29 mouse cellular contexts compared by ENCODE assay signal in the genomic region with DNA sequence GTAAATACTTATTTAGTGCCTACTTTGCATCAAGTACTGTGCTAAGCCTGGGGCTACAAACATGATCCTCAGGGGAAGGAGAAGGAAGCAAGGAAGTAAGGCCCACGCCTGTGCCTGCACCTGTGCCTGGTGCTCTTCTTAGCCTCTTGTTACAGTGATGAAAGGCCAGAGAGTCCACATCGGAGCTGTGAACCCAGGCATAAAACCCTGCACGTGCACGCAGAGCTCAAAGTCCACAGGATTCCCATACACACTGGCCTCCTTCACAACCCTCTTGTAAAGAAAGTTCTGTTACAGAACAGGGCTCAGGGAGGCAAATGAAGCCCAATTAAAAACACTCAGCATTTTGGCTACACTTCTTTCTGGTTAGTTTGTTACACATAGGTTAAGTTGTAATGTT.
DNase-seq lines count a peak whose midpoint lies in the region; ATAC-seq and TF ChIP-seq lines count a peak whose summit lies in the region.
"Had no signal": no experiment of that assay in that cellular context is flagged by ENCODE, and none has a peak within 500 bp of the region (broad histone marks: within the 10 kb centered on the region; RNA-seq: fewer than 3 reads in every experiment).

No protein-coding gene starts in this region.

- WGBS in kidney, embryonic 15.5 days: 70% methylated on average over 4 of the region's 4 CpGs
- 44% methylated on average over 4 of the region's 4 CpGs for WGBS in intestine, postnatal 0 days
- 68% methylated on average over 4 of the region's 4 CpGs for WGBS in hindbrain, embryonic 14.5 days

- no peaks in the 10 kb centered on the region for H3K9me3 ChIP-seq in kidney, embryonic 15.5 days (replicated peaks)
- H3K9me3 ChIP-seq in intestine, postnatal 0 days (ENCODE audit: control insufficient read depth): no peaks in the 10 kb centered on the region
- H3K9me3 ChIP-seq in hindbrain, embryonic 14.5 days (ENCODE audit: control insufficient read depth, low read length): no peaks in the 10 kb centered on the region
- H3K9me3 ChIP-seq: embryonic facial prominence, embryonic 10.5 days; embryonic facial prominence, embryonic 15.5 days; forebrain, embryonic 12.5 days; hindbrain, embryonic 10.5 days; limb, embryonic 15.5 days; liver, embryonic 15.5 days had no signal

- no peak overlapping the region for H3K4me3 ChIP-seq in kidney, embryonic 15.5 days (replicated peaks)
- no peak overlapping the region for H3K4me3 ChIP-seq in intestine, postnatal 0 days (ENCODE audit: low read depth, low read length)
- H3K4me3 ChIP-seq in hindbrain, embryonic 14.5 days (replicated peaks; ENCODE audit: low read length): no peak overlapping the region
- H3K4me3 ChIP-seq: embryonic facial prominence, embryonic 10.5 days; embryonic facial prominence, embryonic 15.5 days; forebrain, embryonic 12.5 days; hindbrain, embryonic 10.5 days; limb, embryonic 15.5 days; liver, embryonic 15.5 days had no signal

- no peak for TF ChIP-seq CTCF in intestine, postnatal 0 days (IDR thresholded peaks at IDR 0.05; ENCODE audit: low read depth)

- no peak overlapping the region for H3K9ac ChIP-seq in kidney, embryonic 15.5 days
- H3K9ac ChIP-seq in intestine, postnatal 0 days (ENCODE audit: low read depth, low read length): no peak overlapping the region
- H3K9ac ChIP-seq in hindbrain, embryonic 14.5 days: no peak overlapping the region
- H3K9ac ChIP-seq: embryonic facial prominence, embryonic 15.5 days; forebrain, embryonic 12.5 days; limb, embryonic 15.5 days; liver, embryonic 15.5 days; lung, embryonic 14.5 days had no signal

- no peaks in the 10 kb centered on the region for H3K27me3 ChIP-seq in kidney, embryonic 15.5 days
- no peaks in the 10 kb centered on the region for H3K27me3 ChIP-seq in intestine, postnatal 0 days (replicated peaks; ENCODE audit: control insufficient read depth, insufficient read depth, low read length)
- H3K27me3 ChIP-seq in hindbrain, embryonic 14.5 days (ENCODE audit: control insufficient read depth, insufficient read depth, low read length): no peaks in the 10 kb centered on the region
- H3K27me3 ChIP-seq: CH12.LX; embryonic facial prominence, embryonic 15.5 days; limb, embryonic 15.5 days; liver, embryonic 15.5 days had no signal

- H3K36me3 ChIP-seq in kidney, embryonic 15.5 days: no peaks in the 10 kb centered on the region
- H3K36me3 ChIP-seq in intestine, postnatal 0 days (ENCODE audit: control insufficient read depth, insufficient read depth): no peaks in the 10 kb centered on the region
- H3K36me3 ChIP-seq in hindbrain, embryonic 14.5 days (replicated peaks; ENCODE audit: control insufficient read depth, insufficient read depth): no peaks in the 10 kb centered on the region
- H3K36me3 ChIP-seq: embryonic facial prominence, embryonic 10.5 days; embryonic facial prominence, embryonic 15.5 days; forebrain, embryonic 12.5 days; hindbrain, embryonic 10.5 days; limb, embryonic 15.5 days; liver, embryonic 15.5 days had no signal

- no peaks in the 10 kb centered on the region for H3K4me1 ChIP-seq in kidney, embryonic 15.5 days
- no peaks in the 10 kb centered on the region for H3K4me1 ChIP-seq in intestine, postnatal 0 days (replicated peaks; ENCODE audit: control insufficient read depth, insufficient read depth, low read length)
- H3K4me1 ChIP-seq in hindbrain, embryonic 14.5 days (replicated peaks; ENCODE audit: control insufficient read depth, insufficient read depth, low read length): no peaks in the 10 kb centered on the region
- H3K4me1 ChIP-seq: liver, embryonic 15.5 days had no signal

- H3K27ac ChIP-seq in kidney, embryonic 15.5 days: no peak overlapping the region
- H3K27ac ChIP-seq in intestine, postnatal 0 days (ENCODE audit: low read depth, low read length): no peak overlapping the region
- H3K27ac ChIP-seq in hindbrain, embryonic 14.5 days: no peak overlapping the region
- H3K27ac ChIP-seq: embryonic facial prominence, embryonic 10.5 days; embryonic facial prominence, embryonic 15.5 days; forebrain, embryonic 12.5 days; hindbrain, embryonic 10.5 days; limb, embryonic 15.5 days; liver, embryonic 15.5 days had no signal

- no peak overlapping the region for H3K4me2 ChIP-seq in kidney, embryonic 15.5 days
- no peak overlapping the region for H3K4me2 ChIP-seq in intestine, postnatal 0 days (replicated peaks; ENCODE audit: low read depth)
- no peak overlapping the region for H3K4me2 ChIP-seq in hindbrain, embryonic 14.5 days (replicated peaks)
- H3K4me2 ChIP-seq: embryonic facial prominence, embryonic 15.5 days; forebrain, embryonic 12.5 days; limb, embryonic 15.5 days; liver, embryonic 15.5 days; lung, embryonic 14.5 days had no signal

- peak; percentile 65 for DNase-seq in kidney, adult 11 months
- DNase-seq in kidney, postnatal 10 days: peak; percentile 17
- peak; percentile 9 for DNase-seq in yolk sac, embryonic 10.5 days (ENCODE audit: low spot score)
- DNase-seq in adrenal gland, adult (ENCODE audit: inconsistent age in 2 of 2, low spot score in 1 of 2): no peak
- no peak for DNase-seq in hindbrain, embryonic 14.5 days (ENCODE audit: low spot score)
- DNase-seq: adrenal gland, adult 8-10 months; cerebellum, adult 8-10 months; cerebellum, postnatal 25 days; gastrocnemius, postnatal 14 days; heart, postnatal 14 days; left cerebral cortex, postnatal 4 days; lung, embryonic 14.5 days; lung, postnatal 14 days; right cerebral cortex, adult 18-20 months; right cerebral cortex, postnatal 4 days; thymus, adult 2 months; thymus, postnatal 4 days had no signal

- ATAC-seq in kidney, embryonic 15.5 days (replicated peaks; ENCODE audit: low FRiP score): no peak
- ATAC-seq in intestine, postnatal 0 days: peak; percentile 75
- ATAC-seq in hindbrain, embryonic 14.5 days (ENCODE audit: low FRiP score): no peak
- ATAC-seq: activated CD4-positive, CD25-positive, alpha-beta regulatory T cell, adult 4 months; hindbrain, embryonic 16.5 days; midbrain, embryonic 16.5 days had no signal

Comparison
In these comparisons a context has a peak if more than half of its experiments do, and no peak if none do; other contexts are left out.
1. DNase-seq: peak in kidney, adult 11 months (single experiment), kidney, postnatal 10 days (single experiment) and yolk sac, embryonic 10.5 days (single experiment); none in adrenal gland, adult (0 of 2) and hindbrain, embryonic 14.5 days (single experiment).